Mouse (Mus musculus) stomach, postnatal 0 days (tissue): ENCODE results near the gene Herc3. TPM values are rescaled to one million over a fixed set of nuclear protein-coding genes. Genes with fewer than 3 reads are reported as not detected.

ENCODE experiments used
- ATAC-seq: fragments of 200-750 bp; cut with Nextera tagmentation; 2 replicates; pipeline ENCODE4 v1.8.0; 2017; ENCODE audit not compliant: low FRiP score, low TSS enrichment
- DNase-seq: peaks from one replicate; pipeline ENCODE4 v3.0.0-alpha.2; 2016; ENCODE audit warnings: low spot score
- H3K27ac ChIP-seq: fragments of 300-500 bp; sonication (generic); replicated peaks from 2 replicates; pipeline ENCODE4 v1.5.1; 2014; ENCODE audit warnings: mild to moderate bottlenecking, control low read depth
- H3K27me3 ChIP-seq: fragments of 300-500 bp; sonication (generic); 2 replicates; pipeline ENCODE4 v1.6.1; 2014; ENCODE audit warnings: low read length; ENCODE audit not compliant: control insufficient read depth, insufficient read depth
- H3K36me3 ChIP-seq: fragments of 300-500 bp; sonication (generic); 2 replicates; pipeline ENCODE4 v1.6.1; 2014; ENCODE audit warnings: low read length, mixed read lengths; ENCODE audit not compliant: control insufficient read depth, insufficient read depth
- H3K4me1 ChIP-seq: fragments of 300-500 bp; sonication (generic); replicated peaks from 2 replicates; pipeline ENCODE4 v1.6.1; 2014; ENCODE audit warnings: antibody characterized with exemption; ENCODE audit not compliant: control insufficient read depth, insufficient read depth
- H3K4me2 ChIP-seq: fragments of 300-500 bp; sonication (generic); replicated peaks from 2 replicates; pipeline ENCODE4 v1.6.1; 2014; ENCODE audit warnings: low read depth, mild to moderate bottlenecking, control low read depth, moderate library complexity
- H3K4me3 ChIP-seq: fragments of 300-500 bp; sonication (generic); 2 replicates; pipeline ENCODE4 v1.5.1; 2014; ENCODE audit warnings: low read depth, low read length, control low read depth
- H3K9ac ChIP-seq: fragments of 300-500 bp; sonication (generic); 2 replicates; pipeline ENCODE4 v1.6.1; 2014; ENCODE audit warnings: mild to moderate bottlenecking, low read length, control low read depth, mixed read lengths
- H3K9me3 ChIP-seq: fragments of 300-500 bp; sonication (generic); 2 replicates; pipeline ENCODE4 v1.6.1; 2016; ENCODE audit warnings: low read length; ENCODE audit not compliant: control insufficient read depth
- CTCF ChIP-seq: IDR thresholded peaks from 2 replicates; pipeline ENCODE4 v1.5.1; 2016; ENCODE audit warnings: antibody characterized with exemption, low read depth, mild to moderate bottlenecking, moderate library complexity
- EP300 ChIP-seq: optimal IDR thresholded peaks from 2 replicates; pipeline ENCODE3; 2016; ENCODE audit warnings: antibody characterized with exemption
- WGBS: fragments of 180-500 bp; shearing (Covaris S2); extraction: QIAGEN DNeasy Blood & Tissue Kit; methylation state at CpG from one replicate; pipeline ENCODE4 v1.1.7; 2014; 5-methylcytosine and 5-hydroxymethylcytosine counted together
- polyA plus RNA-seq: library from polyadenylated mRNA; unstranded; fragments of >200 nt; fragmentation: Nextera tagmentation; extraction: Ambion mirVana; gene quantifications from 2 replicates; pipeline ENCODE4 v1.2.1, GENCODE M21; 2015

The Herc3 gene
- polyA plus RNA-seq, 1 experiment from 2014 or later, result 11.0 TPM

DNA sequence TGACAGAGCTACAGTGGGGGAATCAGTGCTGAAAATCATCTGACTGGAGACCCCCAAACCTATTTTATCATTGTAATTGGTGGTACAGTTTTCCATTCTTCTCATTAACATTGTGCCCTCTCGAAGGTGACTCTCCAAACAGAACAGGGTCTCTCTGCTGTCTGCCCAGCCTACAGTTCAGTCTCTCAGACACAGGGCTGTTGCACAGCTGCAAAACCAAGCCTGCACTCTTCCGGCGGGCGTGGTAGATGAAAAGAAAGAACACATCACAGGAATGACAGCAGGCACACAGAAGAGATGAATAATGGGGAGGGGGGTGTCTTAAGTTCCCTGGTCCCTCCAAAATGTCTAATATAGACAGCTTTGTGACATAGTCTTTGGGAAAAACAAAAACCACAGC is 102.9 kb downstream of the Herc3 start:
- ATAC-seq, result no peak
- TF ChIP-seq CTCF, result no peak
- no peak for TF ChIP-seq EP300

DNA sequence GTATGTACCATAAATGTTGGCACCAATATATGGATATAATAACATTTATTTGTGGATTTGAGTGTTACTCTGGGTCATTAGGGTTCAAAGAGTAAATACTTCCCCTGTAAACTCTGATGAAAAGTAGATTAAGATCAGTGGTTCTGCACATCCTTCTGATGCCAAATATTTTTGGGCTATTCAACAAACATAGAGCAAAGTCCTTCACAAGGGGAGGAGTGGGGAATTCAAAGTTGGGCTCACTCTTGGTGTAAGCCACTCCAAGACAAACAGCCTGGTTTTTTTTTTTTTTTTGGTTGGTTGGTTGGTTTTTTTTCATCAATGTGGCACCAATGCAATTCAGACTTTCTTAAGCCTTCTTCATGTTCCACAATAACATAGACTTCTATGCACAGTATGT is 106.5 kb downstream of the Herc3 start:
- Histone ChIP-seq H3K36me3 (no peaks in the 10 kb centered on the region), H3K9me3 (no peaks in the 10 kb centered on the region), H3K4me3 (no peak overlapping the region), H3K27me3 (no peaks in the 10 kb centered on the region), H3K27ac (no peak overlapping the region), H3K4me1 (no peaks in the 10 kb centered on the region), H3K4me2 (no peak overlapping the region), H3K9ac (no peak overlapping the region)
- TF ChIP-seq CTCF (no peak), EP300 (no peak)
- DNase-seq, result no peak
- ATAC-seq, result no peak

More for the DNA sequence above, 102.9 kb downstream of the Herc3 start:
- H3K4me3 ChIP-seq, result no peak overlapping the region
- H3K9me3 ChIP-seq, result no peaks in the 10 kb centered on the region
- H3K36me3 ChIP-seq, result no peaks in the 10 kb centered on the region
- H3K27me3 ChIP-seq, result no peaks in the 10 kb centered on the region
- H3K27ac ChIP-seq, result no peak overlapping the region
- H3K4me2 ChIP-seq, result no peak overlapping the region
- WGBS, result 60% methylated on average over 4 of the region's 4 CpGs
- no peaks in the 10 kb centered on the region for H3K4me1 ChIP-seq
- H3K9ac ChIP-seq, result no peak overlapping the region
- DNase-seq, result no peak

DNA sequence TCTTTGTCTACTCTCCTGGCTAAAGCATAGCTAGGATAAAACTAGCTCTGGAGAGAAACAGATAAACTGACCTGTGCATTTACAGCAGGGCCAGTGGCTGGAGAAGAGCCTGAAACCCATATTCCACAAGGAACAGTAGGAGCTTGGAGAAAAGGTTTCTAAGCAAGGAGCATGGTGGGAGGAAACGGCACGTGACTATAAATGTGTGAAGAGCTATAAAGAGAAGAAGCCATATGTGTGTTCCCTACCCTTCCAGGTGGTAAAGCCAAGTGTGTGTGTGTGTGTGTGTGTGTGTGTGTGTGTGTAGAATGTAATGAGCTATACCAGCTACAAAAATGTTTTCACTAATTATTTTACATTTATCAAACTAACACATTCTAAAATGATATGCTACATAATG is 111.0 kb downstream of the Herc3 start:
- Histone ChIP-seq H3K9me3 (no peaks in the 10 kb centered on the region), H3K4me1 (no peaks in the 10 kb centered on the region), H3K4me2 (no peak overlapping the region), H3K4me3 (no peak overlapping the region), H3K9ac (no peak overlapping the region), H3K36me3 (no peaks in the 10 kb centered on the region), H3K27ac (no peak overlapping the region), H3K27me3 (no peaks in the 10 kb centered on the region)
- WGBS, result 92% methylated on average over 2 of the region's 2 CpGs
- ATAC-seq (no peak), DNase-seq (no peak)
- TF ChIP-seq EP300 (no peak), CTCF (no peak)

DNA sequence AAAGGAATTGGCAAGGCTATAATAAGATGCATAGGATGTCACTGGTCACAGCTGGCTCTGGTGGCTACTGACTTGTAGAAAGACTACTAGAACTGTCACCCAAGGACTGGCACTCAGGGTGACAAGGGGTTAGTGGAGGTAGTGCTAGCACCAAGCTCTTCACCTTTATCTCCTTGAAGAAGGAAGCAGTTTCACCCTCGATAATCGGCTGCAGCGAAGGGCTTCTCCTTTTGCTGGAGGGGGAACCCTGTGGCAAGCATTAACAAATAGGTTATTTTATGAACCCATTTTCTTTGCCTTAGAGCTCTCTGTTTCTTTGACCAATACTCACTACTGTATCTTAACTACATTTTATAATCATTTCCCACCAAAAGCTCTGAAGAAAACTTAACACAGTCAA is 112.7 kb downstream of the Herc3 start:
- H3K9me3 ChIP-seq, result no peaks in the 10 kb centered on the region
- H3K27me3 ChIP-seq, result no peaks in the 10 kb centered on the region
- H3K4me3 ChIP-seq, result no peak overlapping the region
- no peak overlapping the region for H3K9ac ChIP-seq
- no peaks in the 10 kb centered on the region for H3K36me3 ChIP-seq
- 90% methylated on average over 3 of the region's 3 CpGs for WGBS
- no peaks in the 10 kb centered on the region for H3K4me1 ChIP-seq
- no peak for DNase-seq
- TF ChIP-seq CTCF, result no peak
- TF ChIP-seq EP300, result no peak
- no peak overlapping the region for H3K4me2 ChIP-seq
- no peak for ATAC-seq
- H3K27ac ChIP-seq, result no peak overlapping the region

DNA sequence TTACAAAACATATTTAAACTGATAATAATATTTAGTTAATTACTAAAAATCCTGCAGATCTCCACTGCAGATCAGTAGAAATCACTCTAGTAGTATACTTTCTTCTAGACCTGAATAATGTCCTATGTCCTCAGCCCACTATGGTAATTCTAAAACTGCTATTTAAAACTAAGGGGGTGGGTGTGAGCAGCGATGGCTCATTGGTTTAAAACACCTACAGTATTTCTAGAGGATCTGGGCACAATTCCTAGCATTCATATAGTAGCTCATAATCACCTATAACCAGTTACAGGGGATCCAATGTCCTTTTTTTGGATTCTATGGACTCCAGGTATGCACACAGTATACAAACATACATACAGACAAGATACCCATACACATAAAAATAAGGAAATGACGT is 115.0 kb downstream of the Herc3 start:
- Histone ChIP-seq H3K4me3 (no peak overlapping the region), H3K36me3 (no peaks in the 10 kb centered on the region), H3K4me2 (no peak overlapping the region), H3K4me1 (no peaks in the 10 kb centered on the region), H3K27ac (no peak overlapping the region), H3K27me3 (no peaks in the 10 kb centered on the region), H3K9ac (no peak overlapping the region), H3K9me3 (no peaks in the 10 kb centered on the region)
- DNase-seq, result no peak
- TF ChIP-seq EP300, result no peak
- no peak for TF ChIP-seq CTCF
- WGBS, result 68% methylated on average over 2 of the region's 2 CpGs
- no peak for ATAC-seq

DNA sequence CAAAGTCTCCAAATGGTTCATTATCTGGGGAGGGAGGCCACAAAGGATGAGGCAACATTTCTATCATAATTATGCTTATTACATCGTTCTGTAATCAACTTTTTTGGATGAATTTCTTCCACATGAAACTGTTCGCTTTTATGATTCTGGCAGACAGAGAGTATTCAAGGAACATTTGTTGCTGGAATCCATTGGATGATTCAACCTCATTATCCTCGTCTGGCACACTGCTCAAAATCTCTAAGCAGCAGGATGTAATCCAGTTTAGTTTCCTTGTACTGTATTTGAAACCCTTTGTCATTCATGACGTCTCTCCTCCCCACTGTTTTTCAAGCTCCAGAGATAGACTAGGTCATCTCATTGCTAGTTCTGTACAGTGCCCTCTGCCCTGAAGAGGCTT is 115.6 kb downstream of the Herc3 start:
- Histone ChIP-seq H3K27ac (no peak overlapping the region), H3K4me1 (no peaks in the 10 kb centered on the region), H3K36me3 (no peaks in the 10 kb centered on the region), H3K27me3 (no peaks in the 10 kb centered on the region), H3K9ac (no peak overlapping the region), H3K4me2 (no peak overlapping the region), H3K9me3 (no peaks in the 10 kb centered on the region), H3K4me3 (no peak overlapping the region)
- ATAC-seq (no peak), DNase-seq (no peak)
- 55% methylated on average over 4 of the region's 4 CpGs for WGBS
- TF ChIP-seq CTCF (no peak), EP300 (no peak)
